Mouse (Mus musculus) C2C12 (cell line): ENCODE measurements around the gene Krt27. TPM values are rescaled to one million over a fixed set of nuclear protein-coding genes. Genes with fewer than 3 reads are reported as not detected.

ENCODE experiments used
- H3K27me3 ChIP-seq: one replicate; pipeline ENCODE4 v1.6.1; 2011; ENCODE audit not compliant: control insufficient read depth, insufficient read depth, insufficient read length
- H3K36me3 ChIP-seq: one replicate; pipeline ENCODE4 v1.6.1; 2011; ENCODE audit not compliant: control insufficient read depth, insufficient read depth
- H3K4me3 ChIP-seq: one replicate; pipeline ENCODE4 v1.5.1; 2011; ENCODE audit warnings: mild to moderate bottlenecking, control low read depth; ENCODE audit not compliant: poor library complexity, insufficient read depth, severe bottlenecking
- H3K79me2 ChIP-seq: one replicate; pipeline ENCODE4 v1.6.1; 2011; ENCODE audit not compliant: control insufficient read depth, insufficient read depth
- H3K79me3 ChIP-seq: one replicate; pipeline ENCODE4 v1.6.1; 2011; ENCODE audit warnings: low read depth, control low read depth
- H3ac ChIP-seq: one replicate; pipeline ENCODE3; 2011; ENCODE audit warnings: low read depth; ENCODE audit not compliant: control insufficient read depth, insufficient read length
- CEBPB ChIP-seq: IDR thresholded peaks from one replicate; pipeline ENCODE4 v1.6.1; 2011; ENCODE audit warnings: low read depth, mild to moderate bottlenecking, control low read depth, moderate library complexity
- CTCF ChIP-seq: IDR thresholded peaks from one replicate; pipeline ENCODE4 v1.5.1; 2011; ENCODE audit not compliant: control insufficient read depth, insufficient read depth, insufficient read length
- FOSL1 ChIP-seq: IDR thresholded peaks from one replicate; pipeline ENCODE4 v1.8.0; 2011; ENCODE audit warnings: mild to moderate bottlenecking, low read length; ENCODE audit not compliant: poor library complexity, insufficient read depth, severe bottlenecking
- MAX ChIP-seq: IDR thresholded peaks from one replicate; pipeline ENCODE4 v1.6.1; 2011; ENCODE audit warnings: mild to moderate bottlenecking, control low read depth
- MYOD1 ChIP-seq: IDR thresholded peaks from one replicate; pipeline ENCODE4 v1.6.1; 2011; ENCODE audit warnings: low read depth; ENCODE audit not compliant: control insufficient read depth, insufficient read length
- MYOG ChIP-seq: IDR thresholded peaks from one replicate; pipeline ENCODE4 v1.6.1; 2011; ENCODE audit not compliant: control insufficient read depth, insufficient read length; ENCODE audit errors: extremely low read depth
- USF1 ChIP-seq: IDR thresholded peaks from one replicate; pipeline ENCODE4 v1.6.1; 2011; ENCODE audit warnings: low read depth, mild to moderate bottlenecking, control low read depth, moderate library complexity
- polyA plus RNA-seq: library from polyadenylated mRNA; unstranded; fragments of >200 nt; fragmentation: generic; extraction: Trizol; gene quantifications from one replicate; pipeline ENCODE4 v1.2.1, GENCODE M21; 2012; ENCODE audit warnings: missing spikeins

Krt27 gene
- polyA plus RNA-seq, 1 experiment = not detected

GRCm38 (mm10) chr11:99379568-99379967 is 28.7 kb upstream of the Krt27 start:
- Histone ChIP-seq H3K27me3 (peaks cover 16% of the 10 kb centered on the region), H3K36me3 (no peaks in the 10 kb centered on the region), H3ac (no peak overlapping the region), H3K4me3 (no peak overlapping the region), H3K79me2 (no peaks in the 10 kb centered on the region), H3K79me3 (no peaks in the 10 kb centered on the region)
- TF ChIP-seq CTCF (peak; percentile 58), MAX (no peak)

- Histone ChIP-seq H3ac (no peak within 1 kb of the TSS), H3K79me2 (no peaks in the 10 kb centered on the region), H3K36me3 (no peaks in the 10 kb centered on the region), H3K27me3 (peaks cover 46% of the 10 kb centered on the region), H3K4me3 (no peak within 1 kb of the TSS), H3K79me3 (no peaks in the 10 kb centered on the region)
- TF ChIP-seq MAX (no peak), CEBPB (no peak), MYOD1 (no peak), USF1 (no peak), CTCF (no peak), FOSL1 (no peak), MYOG (no peak)
Observed at GRCm38 (mm10) chr11:99374803-99375202, 23.9 kb upstream of the Krt27 start, which contains the start of gene Krt28. Gene Krt28 (minus strand): TSS chr11:99374903.

GRCm38 (mm10) chr11:99369853-99370451 is 19.0 kb upstream of the Krt27 start:
- Histone ChIP-seq H3K27me3 (peaks cover 34% of the 10 kb centered on the region), H3K36me3 (no peaks in the 10 kb centered on the region), H3K79me3 (no peaks in the 10 kb centered on the region), H3K4me3 (no peak overlapping the region), H3K79me2 (no peaks in the 10 kb centered on the region), H3ac (no peak overlapping the region)
- TF ChIP-seq CEBPB (no peak), FOSL1 (no peak), MYOG (no peak), CTCF (no peak), USF1 (no peak), MYOD1 (no peak), MAX (no peak)

GRCm38 (mm10) chr11:99369229-99369628 is 18.3 kb upstream of the Krt27 start:
- no peaks in the 10 kb centered on the region for H3K36me3 ChIP-seq
- H3K27me3 ChIP-seq = peaks cover 27% of the 10 kb centered on the region
- H3K4me3 ChIP-seq = no peak overlapping the region
- no peak overlapping the region for H3ac ChIP-seq
- no peaks in the 10 kb centered on the region for H3K79me2 ChIP-seq
- TF ChIP-seq MAX (no peak), MYOD1 (no peak), CEBPB (no peak), CTCF (no peak), MYOG (no peak), FOSL1 (no peak), USF1 (no peak)
- H3K79me3 ChIP-seq = no peaks in the 10 kb centered on the region

GRCm38 (mm10) chr11:99366791-99367190 is 15.9 kb upstream of the Krt27 start:
- TF ChIP-seq MAX (no peak), MYOG (no peak), USF1 (no peak), CEBPB (no peak), CTCF (no peak), FOSL1 (no peak), MYOD1 (no peak)
- H3K4me3 ChIP-seq = no peak overlapping the region
- no peaks in the 10 kb centered on the region for H3K79me2 ChIP-seq
- H3ac ChIP-seq = no peak overlapping the region
- H3K79me3 ChIP-seq = no peaks in the 10 kb centered on the region
- no peaks in the 10 kb centered on the region for H3K36me3 ChIP-seq
- peaks cover 11% of the 10 kb centered on the region for H3K27me3 ChIP-seq

GRCm38 (mm10) chr11:99364412-99364811 is 13.5 kb upstream of the Krt27 start:
- H3K36me3 ChIP-seq = no peaks in the 10 kb centered on the region
- TF ChIP-seq FOSL1 (no peak), CTCF (peak; percentile 35), MYOD1 (no peak), MYOG (no peak), CEBPB (no peak), USF1 (no peak), MAX (no peak)
- H3K27me3 ChIP-seq = peaks cover 7% of the 10 kb centered on the region
- no peaks in the 10 kb centered on the region for H3K79me2 ChIP-seq
- no peaks in the 10 kb centered on the region for H3K79me3 ChIP-seq
- H3K4me3 ChIP-seq = no peak overlapping the region
- no peak overlapping the region for H3ac ChIP-seq
